Mouse (Mus musculus) CH12.LX (cell line): Measurements from ENCODE around the gene Trit1. TPM values are rescaled to one million over a fixed set of nuclear protein-coding genes. Genes with fewer than 3 reads are reported as not detected.

ENCODE experiments used
- DNase-seq: peaks from one replicate; pipeline ENCODE4 v3.0.0-alpha.2; 2013; ENCODE audit errors: extremely low read depth
- H3K27ac ChIP-seq: 2 replicates; pipeline ENCODE4 v1.5.1; 2012; ENCODE audit warnings: low read depth, mild to moderate bottlenecking, control low read depth, moderate library complexity; ENCODE audit not compliant: insufficient read depth
- H3K27me3 ChIP-seq: replicated peaks from 2 replicates; pipeline ENCODE3; 2012; ENCODE audit warnings: inconsistent platforms
- H3K36me3 ChIP-seq, 2 experiments: replicated peaks in 1 of 2; 2 replicates each; pipeline versions ENCODE3 to v1.6.1; 2012; ENCODE audit warnings: inconsistent platforms in 1 of 2, low read length in 1 of 2, mild to moderate bottlenecking in 1 of 2, mixed read lengths in 1 of 2, moderate library complexity in 1 of 2; ENCODE audit not compliant: control insufficient read depth in 1 of 2, insufficient read depth in 1 of 2
- H3K4me1 ChIP-seq, 2 experiments: 2 replicates each; pipeline ENCODE4 v1.6.1; 2012; ENCODE audit warnings: inconsistent platforms in 1 of 2, moderate library complexity in 1 of 2; ENCODE audit not compliant: insufficient read depth in 2 of 2, control insufficient read depth in 1 of 2
- H3K4me2 ChIP-seq: 2 replicates; pipeline ENCODE4 v1.6.1; 2012; ENCODE audit warnings: low read depth, mild to moderate bottlenecking, control low read depth; ENCODE audit not compliant: poor library complexity, insufficient read depth, severe bottlenecking
- H3K4me3 ChIP-seq, 3 experiments: fragments of 150-350 bp in 1 of 3; sonication (generic) in 1 of 3; replicated peaks in 1 of 3; 2 replicates each; pipeline versions ENCODE3 to v1.5.1; 2011 to 2012; ENCODE audit warnings: low read depth in 2 of 3, low read length in 2 of 3, mild to moderate bottlenecking in 2 of 3, moderate library complexity in 2 of 3, control low read depth in 1 of 3, improper control_type of control experiment in 1 of 3, inconsistent platforms in 1 of 3, mixed read lengths in 1 of 3; ENCODE audit not compliant: poor library complexity in 1 of 3
- H3K79me2 ChIP-seq: replicated peaks from 2 replicates; pipeline ENCODE4 v1.6.1; 2012; ENCODE audit warnings: mild to moderate bottlenecking, moderate library complexity; ENCODE audit not compliant: control insufficient read depth, poor library complexity, insufficient read depth, severe bottlenecking; ENCODE audit errors: extremely low read depth
- H3K9ac ChIP-seq: 2 replicates; pipeline ENCODE4 v1.6.1; 2012; ENCODE audit warnings: low read depth, mild to moderate bottlenecking, control low read depth, moderate library complexity; ENCODE audit not compliant: insufficient read depth
- H3K9me3 ChIP-seq: replicated peaks from 2 replicates; pipeline ENCODE3; 2012; ENCODE audit warnings: low read length, inconsistent platforms, mixed read lengths
- BHLHE40 ChIP-seq: IDR thresholded peaks from 2 replicates; pipeline ENCODE4 v1.6.1; 2011; ENCODE audit warnings: mild to moderate bottlenecking, low read depth, low read length, improper control_type of control experiment
- CHD1 ChIP-seq: IDR thresholded peaks from 2 replicates; pipeline ENCODE4 v1.6.1; 2012; ENCODE audit warnings: low read depth, low read length, improper control_type of control experiment, inconsistent platforms
- CHD2 ChIP-seq: IDR thresholded peaks from 2 replicates; pipeline ENCODE4 v1.6.1; 2011; ENCODE audit warnings: low read length, improper control_type of control experiment
- CTCF ChIP-seq, 2 experiments: IDR thresholded peaks in 1 of 2; conservative IDR thresholded peaks in 1 of 2; 2 replicates each; pipeline ENCODE4 v1.5.1; 2011 to 2012; ENCODE audit warnings: low read depth in 2 of 2, low read length in 2 of 2, improper control_type of control experiment in 1 of 2, inconsistent platforms in 1 of 2, mild to moderate bottlenecking in 1 of 2, moderate library complexity in 1 of 2
- E2F4 ChIP-seq: IDR thresholded peaks from 2 replicates; pipeline ENCODE4 v1.6.1; 2011; ENCODE audit warnings: low read depth, low read length, improper control_type of control experiment; ENCODE audit not compliant: insufficient replicate concordance
- EP300 ChIP-seq: IDR thresholded peaks from 2 replicates; pipeline ENCODE4 v1.6.1; 2011; ENCODE audit warnings: low read length, improper control_type of control experiment
- ETS1 ChIP-seq: conservative IDR thresholded peaks from 2 replicates; pipeline ENCODE4 v1.6.1; 2012; ENCODE audit warnings: low read depth, mild to moderate bottlenecking, inconsistent platforms, low read length, improper control_type of control experiment, moderate library complexity
- HCFC1 ChIP-seq: IDR thresholded peaks from 2 replicates; pipeline ENCODE4 v1.6.1; 2012; ENCODE audit warnings: low read depth, mild to moderate bottlenecking, inconsistent platforms, low read length, improper control_type of control experiment
- IRF4 ChIP-seq: IDR thresholded peaks from 2 replicates; pipeline ENCODE4 v1.6.1; 2014; ENCODE audit warnings: low read depth, mild to moderate bottlenecking, inconsistent platforms, low read length, improper control_type of control experiment
- JUN ChIP-seq: IDR thresholded peaks from 2 replicates; pipeline ENCODE4 v1.6.1; 2011; ENCODE audit warnings: low read depth, mild to moderate bottlenecking, low read length, improper control_type of control experiment, moderate library complexity; ENCODE audit not compliant: insufficient read depth
- JUND ChIP-seq: conservative IDR thresholded peaks from 2 replicates; pipeline ENCODE4 v1.6.1; 2011; ENCODE audit warnings: low read depth, low read length, improper control_type of control experiment
- MAX ChIP-seq: IDR thresholded peaks from 2 replicates; pipeline ENCODE4 v1.6.1; 2011; ENCODE audit warnings: low read length, improper control_type of control experiment
- MAZ ChIP-seq: IDR thresholded peaks from 2 replicates; pipeline ENCODE4 v1.6.1; 2012; ENCODE audit warnings: low read depth, mild to moderate bottlenecking, inconsistent platforms, low read length, improper control_type of control experiment, moderate library complexity
- MEF2A ChIP-seq: IDR thresholded peaks from 2 replicates; pipeline ENCODE4 v1.6.1; 2014; ENCODE audit warnings: low read depth, mild to moderate bottlenecking, inconsistent platforms, low read length, improper control_type of control experiment, borderline replicate concordance
- MYC ChIP-seq: IDR thresholded peaks from 2 replicates; pipeline ENCODE4 v1.6.1; 2011; ENCODE audit warnings: low read depth, mild to moderate bottlenecking, improper control_type of control experiment, low read length
- PAX5 ChIP-seq: IDR thresholded peaks from 2 replicates; pipeline ENCODE4 v1.6.1; 2012; ENCODE audit warnings: low read length, inconsistent platforms, mixed read lengths
- POLR2A ChIP-seq: IDR thresholded peaks from 2 replicates; pipeline ENCODE4 v1.6.1; 2011; ENCODE audit warnings: low read depth, mild to moderate bottlenecking, improper control_type of control experiment, low read length
- POLR2AphosphoS2 ChIP-seq: IDR thresholded peaks from 2 replicates; pipeline ENCODE4 v1.6.1; 2011; ENCODE audit warnings: low read depth, low read length, improper control_type of control experiment
- RCOR1 ChIP-seq: conservative IDR thresholded peaks from 2 replicates; pipeline ENCODE4 v1.6.1; 2012; ENCODE audit warnings: low read depth, mild to moderate bottlenecking, inconsistent platforms, low read length, improper control_type of control experiment
- TCF12 ChIP-seq: IDR thresholded peaks from 2 replicates; pipeline ENCODE4 v1.6.1; 2014; ENCODE audit warnings: low read depth, mild to moderate bottlenecking, inconsistent platforms, low read length, improper control_type of control experiment
- USF1 ChIP-seq: IDR thresholded peaks from 2 replicates; pipeline ENCODE4 v1.6.1; 2014; ENCODE audit warnings: low read depth, mild to moderate bottlenecking, inconsistent platforms, low read length, improper control_type of control experiment
- USF2 ChIP-seq: conservative IDR thresholded peaks from 2 replicates; pipeline ENCODE4 v1.6.1; 2011; ENCODE audit warnings: low read depth, low read length, improper control_type of control experiment
- ZMIZ1 ChIP-seq: IDR thresholded peaks from 2 replicates; pipeline ENCODE4 v1.6.1; 2012; ENCODE audit warnings: low read depth, mild to moderate bottlenecking, inconsistent platforms, low read length, improper control_type of control experiment
- ZNF384 ChIP-seq: IDR thresholded peaks from 2 replicates; pipeline ENCODE4 v1.6.1; 2012; ENCODE audit warnings: low read depth, low read length, improper control_type of control experiment, inconsistent platforms
- dilution Hi-C: fragments of 300-500 bp; cut with MboI; formaldehyde crosslinking; loops from 2 replicates; pipeline ENCODE4 v1.14.3; 2020; ENCODE audit warnings: low sequenced_read_pairs; ENCODE audit not compliant: extremely low pct_unique_long_range_greater_than_20kb, extremely low pct_ligation_motif_present
- in situ Hi-C: fragments of 300-500 bp; cut with MboI; formaldehyde crosslinking; loops from 3 replicates; pipeline ENCODE4 v1.14.3; 2019; ENCODE audit warnings: low sequenced_read_pairs, low pct_ligation_motif_present, low pct_unique_long_range_greater_than_20kb, mixed read lengths
- polyA plus RNA-seq: library from polyadenylated mRNA; unstranded; fragments of >175 nt; gene quantifications from 2 replicates; pipeline ENCODE4 v1.2.1, GENCODE M21; 2012; ENCODE audit warnings: low read depth; ENCODE audit not compliant: insufficient read length
- total RNA-seq, 2 experiments: library from RNA; depleted of rRNA; stranded (reverse); fragments of 300-350 nt in 1 of 2; fragments of >200 nt in 1 of 2; gene quantifications; 2 replicates each; pipeline ENCODE4 v1.2.3; 2012 to 2014

The Trit1 gene
- total and polyA plus RNA-seq, 3 experiments = 18.9 to 21.3 (median 19.8) TPM

DNA sequence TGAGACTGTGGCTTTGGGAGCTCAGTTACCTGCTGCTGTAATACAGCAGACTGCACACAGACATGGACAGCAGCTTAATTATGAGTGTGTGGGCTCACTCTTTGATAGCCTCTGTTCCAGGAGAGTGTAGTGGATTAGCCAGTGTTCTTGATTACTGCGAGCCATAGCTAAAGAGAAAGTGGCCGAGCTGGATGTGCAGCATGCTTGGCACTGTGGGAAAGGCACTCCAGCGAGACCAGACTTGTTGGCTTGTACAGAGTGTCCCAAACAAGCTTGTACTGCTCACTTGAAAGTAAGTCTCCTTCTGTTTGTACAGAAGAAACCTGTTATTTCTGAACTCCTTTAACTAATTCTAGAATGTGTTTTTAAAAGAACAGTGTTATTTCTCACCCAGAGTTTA lies 29.9 kb downstream of the Trit1 start:
- in situ Hi-C loops = no loop called here
- dilution Hi-C loops = no loop called here
- no peak overlapping the region for H3K4me3 ChIP-seq
- H3K4me2 ChIP-seq = no peak overlapping the region
- H3K9me3 ChIP-seq = no peaks in the 10 kb centered on the region
- DNase-seq = no peak
- H3K9ac ChIP-seq = no peak overlapping the region
- no peak for TF ChIP-seq HCFC1
- TF ChIP-seq PAX5 = no peak
- TF ChIP-seq CHD2 = no peak
- TF ChIP-seq USF1 = no peak
- no peaks in the 10 kb centered on the region for H3K27me3 ChIP-seq
- no peak overlapping the region for H3K27ac ChIP-seq
- peaks cover 32 to 95% of the 10 kb centered on the region in 2 experiments for H3K36me3 ChIP-seq
- H3K79me2 ChIP-seq = 0 out of 2 replicates have a peak, but pooled peaks cover 3% of the 10 kb centered on the region
- peaks cover 19 to 24% of the 10 kb centered on the region in 2 experiments for H3K4me1 ChIP-seq

DNA sequence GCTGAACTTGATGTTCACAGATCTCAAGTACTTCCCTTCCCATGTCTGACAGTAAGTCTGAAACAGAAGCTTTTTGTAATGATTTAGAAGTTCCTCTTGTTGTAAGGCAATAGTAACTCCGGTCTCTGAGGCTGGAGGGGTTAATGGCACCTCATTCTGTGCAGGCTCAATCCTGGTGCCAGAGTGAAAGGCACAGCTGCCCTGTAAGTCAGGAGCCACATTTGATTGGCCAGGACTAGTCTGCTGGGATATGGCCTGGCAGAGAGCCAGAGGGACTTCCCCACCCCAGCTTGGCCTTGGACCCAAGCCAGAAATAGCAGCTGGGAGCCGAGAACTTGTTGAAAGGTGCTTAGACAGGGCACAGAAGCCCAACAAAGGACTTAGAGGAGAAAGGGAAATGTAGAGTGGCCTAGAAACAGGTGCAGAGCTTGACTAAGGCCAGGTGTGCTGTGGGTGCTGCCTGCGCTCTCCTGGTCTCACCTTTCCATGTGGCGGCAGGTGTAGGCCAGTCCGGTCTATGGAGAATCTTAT lies 34.3 kb downstream of the Trit1 start:
- Histone ChIP-seq H3K27ac (peak overlapping the region; percentile 41; the same call in 1 of the 2 replicates), H3K4me2 (no peak overlapping the region), H3K36me3 (peaks cover 60 to 99% of the 10 kb centered on the region in 2 experiments), H3K79me2 (peaks cover 3% of the 10 kb centered on the region; the same call in 1 of the 2 replicates), H3K4me3 (no peak overlapping the region), H3K4me1 (peaks cover 19 to 24% of the 10 kb centered on the region in 2 experiments), H3K27me3 (no peaks in the 10 kb centered on the region), H3K9ac (no peak overlapping the region), H3K9me3 (no peaks in the 10 kb centered on the region)
- dilution Hi-C loops (no loop called here), in situ Hi-C loops (no loop called here)
- DNase-seq = peak; percentile 30
- 0 out of 2 replicates have a peak, but pooled peaks have one; percentile 40 for TF ChIP-seq RCOR1
- peak; percentile 58; the same call in 1 of the 2 replicates for TF ChIP-seq MEF2A
- no peak for TF ChIP-seq USF2
- TF ChIP-seq CHD1 = 0 out of 2 replicates have a peak, but pooled peaks have one; percentile 50
- peak; percentile 18; the same call in 1 of the 2 replicates for TF ChIP-seq EP300
- TF ChIP-seq CTCF (conservative IDR thresholded peaks at IDR 0.05 in 1 of 2, IDR thresholded peaks at IDR 0.05 in 1 of 2; ENCODE audit: low read depth in 2 of 2, low read length in 2 of 2) = no peak
- TF ChIP-seq MAZ = 0 out of 2 replicates have a peak, but pooled peaks have one; percentile 37
- peak; percentile 58; the same call in 1 of the 2 replicates for TF ChIP-seq TCF12
- TF ChIP-seq BHLHE40 = 0 out of 2 replicates have a peak, but pooled peaks have one; percentile 6

DNA sequence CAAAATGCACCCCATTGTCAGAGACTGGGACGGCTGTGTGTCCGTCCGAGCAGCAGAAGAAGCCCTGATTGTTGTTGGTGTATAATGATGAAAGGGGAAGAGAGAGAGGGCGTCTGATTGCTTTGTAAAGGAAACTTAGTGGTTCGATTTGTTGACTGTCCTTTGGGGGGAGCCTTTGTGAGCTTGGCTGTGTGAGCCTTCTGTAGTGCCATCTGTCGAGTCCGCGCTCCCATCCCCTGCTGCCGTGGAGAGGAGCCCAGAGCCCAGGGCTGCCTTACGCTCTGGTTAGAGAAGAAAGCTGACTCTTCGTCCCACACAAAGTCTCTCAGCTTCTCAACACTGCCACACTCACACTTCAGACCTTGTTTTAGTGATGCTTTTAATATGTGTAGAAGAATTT lies 36.8 kb downstream of the Trit1 start:
- Histone ChIP-seq H3K4me3 (no peak overlapping the region), H3K9ac (no peak overlapping the region), H3K9me3 (no peaks in the 10 kb centered on the region), H3K4me2 (no peak overlapping the region), H3K79me2 (no peaks in the 10 kb centered on the region; the same call in 1 of the 2 replicates), H3K4me1 (peaks cover 19 to 24% of the 10 kb centered on the region in 2 experiments), H3K27ac (no peak overlapping the region), H3K36me3 (peaks cover 56 to 90% of the 10 kb centered on the region in 2 experiments), H3K27me3 (no peaks in the 10 kb centered on the region)
- dilution Hi-C loops (no loop called here), in situ Hi-C loops (no loop called here)
- DNase-seq = no peak
- no peak for TF ChIP-seq USF1
- TF ChIP-seq POLR2A = no peak
- no peak for TF ChIP-seq JUND
- TF ChIP-seq CHD2 = no peak
- no peak for TF ChIP-seq MAX
- TF ChIP-seq E2F4 = no peak
- TF ChIP-seq USF2 = no peak
- no peak for TF ChIP-seq RCOR1
- no peak for TF ChIP-seq IRF4
- TF ChIP-seq ZMIZ1 = no peak
- no peak for TF ChIP-seq HCFC1
- TF ChIP-seq ETS1 = no peak
- no peak for TF ChIP-seq POLR2AphosphoS2
- TF ChIP-seq EP300 = no peak
- no peak for TF ChIP-seq CTCF (conservative IDR thresholded peaks at IDR 0.05 in 1 of 2, IDR thresholded peaks at IDR 0.05 in 1 of 2; ENCODE audit: low read depth in 2 of 2, low read length in 2 of 2)
- TF ChIP-seq MYC = no peak
- TF ChIP-seq JUN = no peak
- TF ChIP-seq MAZ = no peak
- no peak for TF ChIP-seq ZNF384
